Mouse (Mus musculus) heart, adult 2 months (tissue): ENCODE data around the gene Fgfr2. TPM values are rescaled to one million over a fixed set of nuclear protein-coding genes. Genes with fewer than 3 reads are reported as not detected.

Experiments
- DNase-seq, 2 experiments: peaks; one replicate each; pipeline ENCODE4 v3.0.0; 2021
- H3K27ac ChIP-seq: fragments of 200-600 bp; 2 replicates; pipeline ENCODE4 v1.8.1; 2022
- H3K27me3 ChIP-seq: fragments of 200-500 bp; 2 replicates; pipeline ENCODE4 v1.6.1; 2012; ENCODE audit warnings: mild to moderate bottlenecking, low read length, inconsistent platforms, mixed read lengths; ENCODE audit not compliant: control insufficient read depth, insufficient read depth
- H3K36me3 ChIP-seq: fragments of 200-500 bp; 2 replicates; pipeline ENCODE4 v1.6.1; 2012; ENCODE audit warnings: low read length, inconsistent platforms; ENCODE audit not compliant: control insufficient read depth, insufficient read depth
- H3K4me1 ChIP-seq: fragments of 200-500 bp; 2 replicates; pipeline ENCODE4 v1.6.1; 2011; ENCODE audit warnings: low read length; ENCODE audit not compliant: control insufficient read depth, insufficient read depth
- H3K4me3 ChIP-seq: fragments of 200-600 bp; 2 replicates; pipeline ENCODE4 v1.8.1; 2022
- H3K79me2 ChIP-seq: fragments of 200-500 bp; replicated peaks from 2 replicates; pipeline ENCODE4 v1.6.1; 2012; ENCODE audit warnings: mild to moderate bottlenecking, inconsistent platforms, low read length, moderate library complexity, mixed read lengths; ENCODE audit not compliant: control insufficient read depth, insufficient read depth
- H3K9ac ChIP-seq: fragments of 200-500 bp; 2 replicates; pipeline ENCODE4 v1.6.1; 2012; ENCODE audit warnings: low read depth, mild to moderate bottlenecking, control low read depth, inconsistent platforms, low read length, mixed read lengths
- CTCF ChIP-seq: fragments of 200-600 bp; IDR thresholded peaks from 2 replicates; pipeline ENCODE4 v1.8.1; 2022; ENCODE audit warnings: antibody characterized with exemption, mild to moderate bottlenecking, moderate library complexity
- EP300 ChIP-seq: fragments of 200-500 bp; IDR thresholded peaks from 2 replicates; pipeline ENCODE4 v1.6.1; 2011; ENCODE audit warnings: low read depth, low read length, control low read depth; ENCODE audit not compliant: insufficient read depth
- POLR2A ChIP-seq: fragments of 200-500 bp; IDR thresholded peaks from 2 replicates; pipeline ENCODE4 v1.6.1; 2011; ENCODE audit warnings: mild to moderate bottlenecking, low read depth, low read length, control low read depth; ENCODE audit not compliant: insufficient read depth
- WGBS: fragments of 180-500 bp; shearing (Covaris S2); methylation state at CpG from one replicate; pipeline ENCODE4 v1.1.7; 2018; 5-methylcytosine and 5-hydroxymethylcytosine counted together
- intact Hi-C: fragments of 180-260 bp; cut with DNase I; formaldehyde crosslinking; loops from one replicate; pipeline ENCODE4 v1.15.1; 2025
- polyA plus RNA-seq: library from polyadenylated mRNA; depleted of rRNA; stranded (reverse); fragments of >200 nt; gene quantifications from 2 replicates; pipeline ENCODE4 v1.2.3, GENCODE M21; 2012
- total RNA-seq, 2 experiments: library from RNA; stranded (reverse); gene quantifications; 2 replicates each; pipeline ENCODE4 v1.2.3; 2021

Gene Fgfr2
- total and polyA plus RNA-seq, 3 experiments: 1.1 to 2.0 (median 1.3) TPM

- TF ChIP-seq EP300: no peak
- TF ChIP-seq POLR2A: no peak
- TF ChIP-seq CTCF: no peak
- H3K79me2 ChIP-seq: peaks cover 9% of the 10 kb centered on the region
- H3K27ac ChIP-seq: peak overlapping the region; percentile 86
- peak in 1 of 2 experiments; percentile 25 for DNase-seq
- peaks cover 11% of the 10 kb centered on the region for H3K36me3 ChIP-seq
- no peak overlapping the region for H3K4me3 ChIP-seq
- no peaks in the 10 kb centered on the region for H3K27me3 ChIP-seq
- no peak overlapping the region for H3K9ac ChIP-seq
- intact Hi-C loops: loop anchor here (2.0 kb wide), 1 partner anchor 24 kb away; no protein-coding TSS in a partner anchor
- H3K4me1 ChIP-seq: peaks cover 50% of the 10 kb centered on the region
- 18% methylated on average over 4 of the region's 4 CpGs for WGBS
Observed at GRCm38 (mm10) chr7:132786522-132786921, 336.6 kb downstream of the Fgfr2 start.

GRCm38 (mm10) chr7:132786011-132786410 lies 337.1 kb downstream of the Fgfr2 start:
- peaks cover 54% of the 10 kb centered on the region for H3K4me1 ChIP-seq
- intact Hi-C loops: loop anchor here (2.0 kb wide), 1 partner anchor 25 kb away; no protein-coding TSS in a partner anchor
- H3K9ac ChIP-seq: no peak overlapping the region
- H3K4me3 ChIP-seq: no peak overlapping the region
- peak overlapping the region; percentile 86 for H3K27ac ChIP-seq
- no peaks in the 10 kb centered on the region for H3K27me3 ChIP-seq
- 5% methylated on average over 7 of the region's 7 CpGs for WGBS
- peaks cover 13% of the 10 kb centered on the region for H3K79me2 ChIP-seq
- peaks cover 11% of the 10 kb centered on the region for H3K36me3 ChIP-seq
- peak; percentile 39 to 67 for DNase-seq
- no peak for TF ChIP-seq CTCF
- 0 out of 2 replicates have a peak, but pooled peaks have one; percentile 39 for TF ChIP-seq EP300
- TF ChIP-seq POLR2A: no peak

- Histone ChIP-seq H3K27ac (peak overlapping the region; percentile 48), H3K4me3 (no peak overlapping the region), H3K79me2 (peaks cover 10% of the 10 kb centered on the region), H3K27me3 (no peaks in the 10 kb centered on the region), H3K36me3 (peaks cover 18% of the 10 kb centered on the region), H3K9ac (no peak overlapping the region), H3K4me1 (peaks cover 60% of the 10 kb centered on the region)
- DNase-seq: peak; percentile 38 to 41
- intact Hi-C loops: no loop called here
- TF ChIP-seq POLR2A (no peak), EP300 (no peak), CTCF (no peak)
- WGBS: 53% methylated on average over 5 of the region's 5 CpGs
Observed at GRCm38 (mm10) chr7:132784101-132784500, 339.0 kb downstream of the Fgfr2 start.

- peak in 1 of 2 experiments; percentile 22 for DNase-seq
- peaks cover 21% of the 10 kb centered on the region for H3K36me3 ChIP-seq
- TF ChIP-seq CTCF (no peak), POLR2A (no peak), EP300 (no peak)
- H3K79me2 ChIP-seq: peaks cover 7% of the 10 kb centered on the region
- H3K4me1 ChIP-seq: peaks cover 61% of the 10 kb centered on the region
- WGBS: 46% methylated on average over 6 of the region's 6 CpGs
- H3K27me3 ChIP-seq: no peaks in the 10 kb centered on the region
- H3K27ac ChIP-seq: peak overlapping the region; percentile 43
- no peak overlapping the region for H3K4me3 ChIP-seq
- intact Hi-C loops: no loop called here
- no peak overlapping the region for H3K9ac ChIP-seq
Observed at GRCm38 (mm10) chr7:132781850-132782249, 341.3 kb downstream of the Fgfr2 start.

- Histone ChIP-seq H3K4me3 (no peak overlapping the region), H3K79me2 (peaks cover 7% of the 10 kb centered on the region), H3K36me3 (peaks cover 21% of the 10 kb centered on the region), H3K27me3 (no peaks in the 10 kb centered on the region), H3K4me1 (peaks cover 62% of the 10 kb centered on the region), H3K9ac (no peak overlapping the region), H3K27ac (peak overlapping the region; percentile 43)
- DNase-seq: peak in 1 of 2 experiments; percentile 21
- TF ChIP-seq EP300 (no peak), POLR2A (no peak), CTCF (0 out of 2 replicates have a peak, but pooled peaks have one; percentile 2)
- WGBS: 34% methylated on average over 7 of the region's 7 CpGs
- intact Hi-C loops: no loop called here
Observed at GRCm38 (mm10) chr7:132781130-132781814, 341.9 kb downstream of the Fgfr2 start.

GRCm38 (mm10) chr7:132780611-132781010 lies 342.5 kb downstream of the Fgfr2 start:
- peak; percentile 29 for TF ChIP-seq CTCF
- no peak for TF ChIP-seq POLR2A
- TF ChIP-seq EP300: no peak
- intact Hi-C loops: no loop called here
- no peak overlapping the region for H3K9ac ChIP-seq
- peaks cover 16% of the 10 kb centered on the region for H3K36me3 ChIP-seq
- H3K4me1 ChIP-seq: peaks cover 63% of the 10 kb centered on the region
- no peaks in the 10 kb centered on the region for H3K27me3 ChIP-seq
- H3K4me3 ChIP-seq: no peak overlapping the region
- H3K79me2 ChIP-seq: peaks cover 7% of the 10 kb centered on the region
- WGBS: 33% methylated on average over 4 of the region's 4 CpGs
- peak; percentile 40 to 46 for DNase-seq
- peak overlapping the region; percentile 34 for H3K27ac ChIP-seq
